Mouse (Mus musculus) mature B cell (primary cell): Measurements from ENCODE around the gene Myh11.

Source experiments
- in situ Hi-C: fragments of 300-500 bp; cut with MboI; formaldehyde crosslinking; loops from 2 replicates; pipeline ENCODE4 v1.14.3; 2019

Gene Myh11

GRCm38 (mm10) chr16:14272374-14272965, 18.7 kb downstream of the Myh11 start:
- in situ Hi-C loops, result no loop called here

DNA sequence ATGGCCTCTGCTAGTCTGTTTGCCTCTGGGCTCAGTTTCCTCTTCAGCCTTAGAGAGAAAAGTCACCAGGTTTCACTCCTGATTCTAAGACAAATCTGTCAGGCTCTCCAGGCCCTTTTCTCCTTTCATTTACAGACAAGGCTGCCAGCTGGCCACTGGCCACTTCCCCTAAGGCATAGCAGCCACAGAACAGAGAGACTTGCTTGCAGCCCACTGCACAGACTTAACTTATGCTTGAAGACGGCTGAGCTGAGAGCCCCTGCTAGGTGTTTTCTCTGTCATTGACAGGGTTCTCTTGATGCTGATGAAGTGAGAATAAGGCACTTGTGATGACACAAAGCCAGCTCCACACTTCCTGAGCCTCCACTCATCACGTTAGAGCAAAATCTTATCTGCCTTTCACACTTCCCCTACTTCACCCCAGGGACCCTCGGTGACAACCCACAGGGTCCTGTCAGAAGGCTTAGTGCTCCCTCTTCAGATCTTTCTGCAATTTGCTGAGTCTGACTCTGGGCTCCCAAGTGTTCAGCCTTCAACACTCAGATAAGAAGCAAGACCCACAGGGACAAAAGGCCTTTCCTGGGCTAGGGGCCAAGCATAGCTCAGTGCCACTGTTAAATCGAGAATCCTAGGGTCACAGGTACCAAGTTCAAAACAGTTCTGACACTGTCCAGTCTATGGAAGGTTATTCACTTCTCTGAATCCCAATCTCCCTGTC, 25.8 kb downstream of the Myh11 start:
- in situ Hi-C loops, result no loop called here

GRCm38 (mm10) chr16:14264504-14264903, 26.7 kb downstream of the Myh11 start:
- in situ Hi-C loops, result no loop called here

GRCm38 (mm10) chr16:14263241-14263640, 27.9 kb downstream of the Myh11 start:
- in situ Hi-C loops, result no loop called here

DNA sequence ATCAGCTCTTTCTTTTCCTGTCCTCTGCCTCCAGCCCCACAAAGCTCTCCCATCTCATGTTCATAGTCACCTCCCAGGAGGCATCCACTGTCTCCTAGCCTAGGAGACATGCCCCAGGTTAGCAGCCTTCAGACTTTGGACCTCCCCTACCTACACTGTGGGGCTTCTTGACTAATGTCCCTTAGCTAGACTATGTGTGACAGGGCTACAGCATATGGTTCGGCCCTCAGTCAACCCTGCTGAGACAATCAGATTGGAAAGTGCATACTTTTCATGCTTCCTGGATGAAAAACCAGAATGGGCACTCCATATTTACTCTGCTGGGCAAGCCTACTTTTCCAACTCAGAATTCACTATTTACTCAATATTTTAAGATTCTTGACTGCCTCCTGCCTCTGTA, 28.8 kb downstream of the Myh11 start:
- in situ Hi-C loops, result no loop called here

DNA sequence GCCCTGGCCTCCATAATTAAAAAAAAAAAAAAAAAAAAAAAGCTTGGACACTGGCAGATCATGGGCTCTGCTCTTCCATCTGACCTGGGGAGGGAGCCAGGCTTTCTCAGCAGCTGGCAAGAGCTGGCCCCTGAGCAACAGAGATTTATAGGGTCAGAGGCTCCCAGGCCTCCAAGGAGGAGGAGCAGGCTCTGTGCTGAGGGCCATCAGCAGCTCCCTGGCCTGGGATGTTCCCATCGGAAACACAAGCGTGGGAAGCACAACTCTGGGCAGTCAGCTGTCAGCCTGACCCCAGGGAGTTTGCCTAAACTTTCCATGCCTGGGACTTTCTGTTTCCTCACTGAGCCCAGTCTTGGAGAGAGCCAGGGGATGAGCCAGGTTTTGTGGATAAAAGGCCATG, 32.3 kb downstream of the Myh11 start:
- in situ Hi-C loops, result no loop called here

DNA sequence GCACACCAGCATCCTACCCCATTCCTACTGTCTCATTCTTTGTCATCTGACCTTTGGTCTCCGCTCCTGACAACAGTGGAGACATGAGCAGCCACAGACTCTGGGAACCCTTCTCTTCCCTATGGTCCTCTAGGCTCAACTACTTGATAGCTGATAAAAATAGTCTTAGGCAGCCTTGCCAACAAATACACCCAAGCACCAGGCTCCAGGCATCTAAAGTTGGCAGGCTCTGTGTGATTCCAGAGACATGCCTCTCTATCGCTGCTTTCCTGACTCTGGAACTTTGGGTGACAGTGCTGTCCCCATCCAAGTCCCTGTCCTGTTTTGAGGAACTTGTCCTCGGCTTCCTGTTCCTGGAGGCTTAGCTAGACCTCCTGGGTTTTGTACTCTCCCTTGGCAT, 37.6 kb downstream of the Myh11 start:
- in situ Hi-C loops, result no loop called here

GRCm38 (mm10) chr16:14252877-14253276, 38.3 kb downstream of the Myh11 start:
- in situ Hi-C loops, result no loop called here

DNA sequence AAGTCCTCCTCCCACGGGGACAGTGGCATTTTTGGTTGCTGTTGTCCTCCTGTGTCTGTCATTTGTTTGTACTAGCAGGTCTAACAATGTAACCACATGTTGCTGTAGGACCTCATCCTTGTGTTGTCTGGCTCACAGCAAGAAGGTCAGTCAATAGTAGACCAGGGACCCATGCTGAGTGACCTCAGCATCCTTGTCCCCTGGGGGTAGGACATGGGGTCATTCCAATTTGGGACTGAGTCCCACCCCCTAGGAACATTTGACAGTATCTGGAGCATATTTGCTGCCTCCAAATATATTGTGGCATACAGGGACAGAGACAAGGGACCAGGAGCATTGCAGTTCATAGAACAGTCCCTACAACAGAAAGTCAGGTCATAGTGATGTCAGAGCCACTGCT, 41.3 kb downstream of the Myh11 start:
- in situ Hi-C loops, result no loop called here

DNA sequence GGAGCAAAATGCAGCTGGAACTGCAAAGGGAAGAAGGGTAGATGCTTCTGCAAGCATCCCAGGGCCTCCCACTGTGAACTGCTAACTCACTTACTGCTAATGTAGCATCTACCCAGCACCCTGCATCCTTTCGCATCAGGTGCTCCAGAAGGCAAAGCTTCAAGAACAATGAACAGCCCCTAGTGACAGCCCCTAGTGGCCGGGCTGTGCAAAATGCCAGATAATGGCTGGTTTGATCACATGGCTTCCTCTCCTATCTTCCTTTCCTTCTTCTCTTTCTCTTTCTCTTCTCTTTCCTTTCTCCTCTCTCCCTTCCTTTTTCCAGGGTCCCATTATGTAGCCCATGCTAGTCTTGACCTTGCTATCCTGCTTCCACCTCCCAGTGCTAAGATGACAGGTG, 48.6 kb downstream of the Myh11 start:
- in situ Hi-C loops, result no loop called here

- in situ Hi-C loops, result no loop called here
These were observed 49.1 kb downstream of the Myh11 start for GRCm38 (mm10) chr16:14242059-14242458.

DNA sequence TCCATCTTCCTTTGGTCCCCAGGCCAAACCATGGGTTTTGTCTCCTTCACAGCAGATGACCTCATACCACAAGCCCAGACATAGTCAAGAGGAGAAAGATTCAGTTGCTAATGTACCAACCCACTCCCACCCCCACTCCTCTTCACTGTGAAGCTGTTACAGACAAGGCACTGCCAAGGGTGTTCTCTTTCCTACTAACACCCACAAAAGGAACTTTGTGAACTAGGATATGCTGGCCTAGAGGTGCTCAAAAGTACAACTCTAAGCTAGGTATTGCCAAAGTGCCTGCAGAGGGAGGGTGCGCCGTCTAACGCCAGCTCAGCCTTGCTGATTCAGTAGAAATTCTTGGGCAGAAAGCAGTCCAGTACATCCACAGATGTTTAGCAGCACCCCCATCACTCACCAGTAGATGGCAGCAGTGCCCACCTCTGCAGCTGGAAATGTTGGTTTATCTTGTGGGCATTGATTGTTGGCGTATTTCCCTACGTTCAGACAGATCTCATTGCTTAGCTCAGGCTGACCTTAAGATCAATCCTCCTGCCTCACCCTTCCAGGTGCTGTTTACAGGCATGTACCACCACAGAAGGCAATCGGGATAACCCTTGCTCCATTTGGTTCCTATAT, 54.0 kb downstream of the Myh11 start:
- in situ Hi-C loops, result no loop called here

- in situ Hi-C loops, result no loop called here
These were observed 76.0 kb downstream of the Myh11 start for GRCm38 (mm10) chr16:14215156-14215555.

DNA sequence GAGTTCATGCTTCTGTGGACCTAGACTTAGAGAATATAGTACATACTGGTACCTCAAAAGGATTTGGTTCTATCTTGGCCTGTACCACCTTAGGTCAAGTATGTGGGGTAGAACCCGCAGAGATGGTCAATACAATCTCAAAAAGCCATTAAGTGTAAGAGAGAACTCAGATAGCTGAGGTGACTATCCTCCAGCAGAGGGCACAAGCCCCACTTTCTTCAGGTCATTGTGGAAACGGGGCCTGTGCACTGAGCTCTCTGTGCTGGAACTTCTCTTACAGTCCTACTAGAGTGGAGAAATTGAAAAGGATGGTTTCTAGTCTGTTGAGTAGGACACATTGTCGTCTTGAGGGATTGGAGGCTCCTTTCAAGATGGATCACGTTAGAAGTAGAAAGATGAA, 92.4 kb downstream of the Myh11 start:
- in situ Hi-C loops, result no loop called here

GRCm38 (mm10) chr16:14195427-14195826, 95.7 kb downstream of the Myh11 start:
- in situ Hi-C loops, result no loop called here

- in situ Hi-C loops, result no loop called here
These were observed 96.8 kb downstream of the Myh11 start for GRCm38 (mm10) chr16:14194164-14194950.

- in situ Hi-C loops, result no loop called here
These were observed 105.7 kb downstream of the Myh11 start for GRCm38 (mm10) chr16:14185516-14185915.

- in situ Hi-C loops, result no loop called here
These were observed 107.3 kb downstream of the Myh11 start for GRCm38 (mm10) chr16:14183856-14184255.

- in situ Hi-C loops, result no loop called here
These were observed 108.8 kb downstream of the Myh11 start for GRCm38 (mm10) chr16:14182360-14182759.

GRCm38 (mm10) chr16:14180163-14180733, 110.9 kb downstream of the Myh11 start:
- in situ Hi-C loops, result no loop called here

GRCm38 (mm10) chr16:14178041-14178440, 113.1 kb downstream of the Myh11 start:
- in situ Hi-C loops, result no loop called here

DNA sequence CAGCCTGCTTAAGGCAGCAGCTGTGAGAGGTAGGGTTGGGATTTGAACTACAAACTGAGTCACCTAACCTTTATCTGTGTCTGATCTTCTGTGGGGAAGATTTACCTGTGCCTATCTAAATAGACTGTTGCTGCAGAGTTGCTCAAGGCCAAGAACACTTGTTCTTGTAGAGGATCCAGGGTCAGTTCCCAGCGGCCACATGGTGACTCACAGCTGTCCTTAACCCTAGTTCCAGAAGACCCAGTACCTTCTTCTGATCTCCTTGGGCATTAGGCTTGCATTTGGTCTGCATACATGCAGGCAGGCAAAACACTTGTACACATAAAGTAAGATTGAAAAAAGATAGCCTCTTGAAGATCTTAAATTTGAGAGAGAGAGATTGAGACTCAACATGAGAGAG, 121.5 kb downstream of the Myh11 start:
- in situ Hi-C loops, result loop anchor here (10.0 to 25.0 kb wide), 4 partner anchors 145 to 1468 kb away; partner anchors contain the start of genes Fopnl, Mpv17l, Ntan1 and Pdxdc1
